Mouse (Mus musculus): ENCODE data around the gene Olfr105-ps. TPM values are rescaled to one million over a fixed set of nuclear protein-coding genes. Genes with fewer than 3 reads are reported as not detected.

Olfr105-ps gene
- not detected in 2 replicates for polyA plus RNA-seq (2015; fragmentation: Nextera tagmentation; extraction: Ambion mirVana)

DNA sequence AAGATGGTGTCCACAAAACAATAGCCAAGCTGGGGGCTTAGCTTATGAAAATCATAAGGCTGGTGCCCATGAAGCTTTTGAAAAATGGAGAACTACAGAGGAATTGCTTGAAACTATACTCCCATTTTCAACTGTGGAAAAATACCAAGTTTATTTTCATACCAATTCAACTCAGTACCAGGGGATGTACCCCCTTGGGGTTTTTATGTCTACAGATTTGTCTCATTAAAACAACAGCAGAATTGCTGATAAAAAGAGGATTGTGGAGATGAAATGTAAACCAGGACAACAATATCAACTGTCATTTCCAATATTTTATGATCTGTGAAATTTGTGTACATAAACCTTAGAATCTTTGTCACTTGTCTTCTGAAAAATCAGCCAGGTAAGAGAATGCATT lies at the start of gene Olfr105-ps:
TSS of gene Olfr105-ps (plus strand) at position 301 of the 400 bp plus-strand sequence.
- H3K36me3 ChIP-seq, result no peaks in the 10 kb centered on the region
- H3K27me3 ChIP-seq, result no peaks in the 10 kb centered on the region
- no peak within 1 kb of the TSS for H3K27ac ChIP-seq
- H3K4me2 ChIP-seq, result no peak within 1 kb of the TSS
- no peak within 1 kb of the TSS for H3K9ac ChIP-seq
- ATAC-seq (ENCODE audit: low FRiP score), result no peak
- no peak within 1 kb of the TSS for H3K4me3 ChIP-seq
- H3K4me1 ChIP-seq (replicated peaks), result no peaks in the 10 kb centered on the region
- no peaks in the 10 kb centered on the region for H3K9me3 ChIP-seq

DNA sequence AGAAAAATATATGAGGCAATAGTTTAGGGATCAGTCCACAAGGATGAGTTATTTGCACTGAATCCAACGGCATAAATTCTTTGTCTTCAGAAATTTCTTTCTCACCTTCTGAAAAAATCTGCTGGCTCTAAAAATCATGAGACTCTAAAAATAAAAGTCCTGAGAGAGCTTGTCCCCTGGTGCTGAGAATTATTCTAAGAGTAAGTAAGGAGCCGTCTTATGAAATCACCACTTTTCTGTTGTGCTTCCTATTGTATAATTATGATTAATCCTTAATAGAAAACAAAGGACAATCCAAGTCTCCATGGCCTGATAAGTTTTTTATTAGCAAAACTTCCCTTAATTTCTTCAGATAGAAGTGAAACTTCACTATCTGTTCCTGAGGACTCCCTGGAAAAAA lies 39.2 kb upstream of the Olfr105-ps start, which contains the start of gene Olfr103:
TSS of gene Olfr103 (minus strand) at position 101 of the 400 bp plus-strand sequence.
- H3K9me3 ChIP-seq, result no peaks in the 10 kb centered on the region
- no peak for ATAC-seq (ENCODE audit: low FRiP score)
- no peaks in the 10 kb centered on the region for H3K4me1 ChIP-seq (replicated peaks)
- no peaks in the 10 kb centered on the region for H3K36me3 ChIP-seq
- H3K4me2 ChIP-seq, result no peak within 1 kb of the TSS
- no peak within 1 kb of the TSS for H3K4me3 ChIP-seq
- H3K27me3 ChIP-seq, result no peaks in the 10 kb centered on the region
- 89% methylated on average over 2 of the region's 2 CpGs for WGBS
- H3K9ac ChIP-seq, result no peak within 1 kb of the TSS
- no peak within 1 kb of the TSS for H3K27ac ChIP-seq

DNA sequence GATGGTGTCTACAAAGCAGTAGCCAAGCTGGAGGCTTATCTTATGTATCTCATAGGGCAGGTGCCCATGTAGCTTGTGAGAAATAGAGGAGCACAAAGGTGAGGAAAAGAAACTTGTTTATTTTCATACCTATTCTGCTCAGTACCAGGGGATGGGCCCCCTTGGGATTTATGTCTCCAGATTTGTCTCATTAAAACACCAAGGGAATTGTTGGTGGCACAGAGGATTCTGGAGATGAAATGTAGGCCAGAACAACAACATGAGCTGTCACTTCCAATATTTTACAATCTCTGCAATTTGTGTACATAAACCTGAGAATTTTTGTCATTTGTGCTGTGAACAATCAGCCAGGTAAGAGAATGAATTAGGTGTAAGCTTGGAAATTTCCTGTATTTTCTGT lies 19.6 kb upstream of the Olfr105-ps start, which contains the start of gene Olfr104-ps:
TSS of gene Olfr104-ps (plus strand) at position 301 of the 400 bp plus-strand sequence.
- Histone ChIP-seq H3K27ac (no peak within 1 kb of the TSS), H3K9ac (no peak within 1 kb of the TSS), H3K4me1 (replicated peaks) (no peaks in the 10 kb centered on the region), H3K36me3 (no peaks in the 10 kb centered on the region), H3K4me3 (no peak within 1 kb of the TSS), H3K9me3 (no peaks in the 10 kb centered on the region), H3K4me2 (no peak within 1 kb of the TSS), H3K27me3 (no peaks in the 10 kb centered on the region)
- no peak for ATAC-seq (ENCODE audit: low FRiP score)

DNA sequence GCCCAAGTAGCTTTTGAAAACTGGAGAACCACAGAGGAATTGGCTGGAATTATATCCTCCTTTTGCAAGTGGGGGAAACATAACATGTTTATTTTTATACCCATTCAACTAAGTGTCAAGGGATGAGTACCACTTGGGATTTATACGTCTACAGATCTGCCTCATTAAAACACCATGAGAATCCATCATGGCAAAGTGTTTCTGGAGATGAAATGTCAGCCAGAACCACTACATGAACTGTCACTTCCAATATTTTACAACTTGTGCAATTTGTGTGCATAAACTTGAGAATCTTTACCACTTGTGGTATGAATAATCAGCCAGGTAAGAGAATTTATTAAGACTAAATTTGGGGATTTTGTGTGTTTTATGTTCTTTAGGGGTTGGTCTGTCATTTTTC lies 11.3 kb downstream of the Olfr105-ps start, which contains the start of gene Olfr106-ps:
TSS of gene Olfr106-ps (plus strand) at position 301 of the 400 bp plus-strand sequence.
- no peak within 1 kb of the TSS for H3K4me3 ChIP-seq
- no peak within 1 kb of the TSS for H3K4me2 ChIP-seq
- no peak within 1 kb of the TSS for H3K27ac ChIP-seq
- no peaks in the 10 kb centered on the region for H3K36me3 ChIP-seq
- ATAC-seq (ENCODE audit: low FRiP score), result no peak
- H3K9me3 ChIP-seq, result no peaks in the 10 kb centered on the region
- WGBS, result 79% methylated on average over 1 of the region's 1 CpGs
- H3K4me1 ChIP-seq (replicated peaks), result no peaks in the 10 kb centered on the region
- no peaks in the 10 kb centered on the region for H3K27me3 ChIP-seq
- H3K9ac ChIP-seq, result no peak within 1 kb of the TSS

- Histone ChIP-seq H3K36me3 (no peaks in the 10 kb centered on the region), H3K27me3 (no peaks in the 10 kb centered on the region), H3K27ac (no peak within 1 kb of the TSS), H3K4me2 (no peak within 1 kb of the TSS), H3K4me3 (no peak within 1 kb of the TSS), H3K4me1 (replicated peaks) (no peaks in the 10 kb centered on the region), H3K9me3 (no peaks in the 10 kb centered on the region), H3K9ac (no peak within 1 kb of the TSS)
- WGBS, result 83% methylated on average over 3 of the region's 3 CpGs
- no peak for ATAC-seq (ENCODE audit: low FRiP score)
Observed at GRCm38 (mm10) chr17:37398926-37399325, 20.1 kb downstream of the Olfr105-ps start, which contains the start of gene Olfr107. Olfr107 (plus strand) TSS chr17:37399226.

DNA sequence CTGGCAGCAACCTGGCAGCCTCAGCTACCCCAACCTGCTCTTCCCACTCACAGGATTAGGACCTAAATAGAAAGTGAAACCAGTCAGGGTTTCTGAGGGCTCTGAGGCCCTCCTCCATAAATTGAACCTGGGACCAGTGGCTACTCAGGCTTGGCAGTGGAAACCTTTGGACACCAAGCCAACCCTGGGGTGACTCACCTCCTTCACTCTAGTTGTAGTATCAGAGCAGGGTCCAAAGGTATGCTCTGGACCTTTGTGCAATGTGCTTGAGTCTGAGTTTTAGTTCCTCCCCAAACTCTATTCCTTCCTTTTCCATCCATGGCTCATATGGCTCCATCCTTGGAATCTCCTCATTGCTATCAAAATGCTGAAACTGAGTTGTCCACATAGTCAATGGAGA lies 34.5 kb downstream of the Olfr105-ps start:
- Histone ChIP-seq H3K36me3 (no peaks in the 10 kb centered on the region), H3K9ac (no peak overlapping the region), H3K4me1 (replicated peaks) (no peaks in the 10 kb centered on the region), H3K4me3 (no peak overlapping the region), H3K27me3 (no peaks in the 10 kb centered on the region), H3K9me3 (no peaks in the 10 kb centered on the region), H3K4me2 (no peak overlapping the region), H3K27ac (no peak overlapping the region)
- ATAC-seq (ENCODE audit: low FRiP score), result no peak

Other genes starting within 250 kb of the Olfr105-ps start
- not detected in 2 replicates for gene Olfr93, start 217.5 kb upstream of the Olfr105-ps start, polyA plus RNA-seq (2015; fragmentation: Nextera tagmentation; extraction: Ambion mirVana)
- gene Ubd, start 185.1 kb upstream of the Olfr105-ps start, polyA plus RNA-seq (2015; fragmentation: Nextera tagmentation; extraction: Ambion mirVana), result not detected in 2 replicates
- gene Olfr94, start 178.0 kb upstream of the Olfr105-ps start, polyA plus RNA-seq (2015; fragmentation: Nextera tagmentation; extraction: Ambion mirVana), result not detected in 2 replicates
- gene Olfr95, start 165.9 kb upstream of the Olfr105-ps start, polyA plus RNA-seq (2015; fragmentation: Nextera tagmentation; extraction: Ambion mirVana), result not detected in 2 replicates
- gene Olfr96, start 158.9 kb upstream of the Olfr105-ps start, polyA plus RNA-seq (2015; fragmentation: Nextera tagmentation; extraction: Ambion mirVana), result not detected in 2 replicates
- gene Olfr97, start 141.7 kb upstream of the Olfr105-ps start, polyA plus RNA-seq (2015; fragmentation: Nextera tagmentation; extraction: Ambion mirVana), result not detected in 2 replicates
- gene Olfr98, start 115.3 kb upstream of the Olfr105-ps start, polyA plus RNA-seq (2015; fragmentation: Nextera tagmentation; extraction: Ambion mirVana), result not detected in 2 replicates
- gene H2-M3, start 108.8 kb upstream of the Olfr105-ps start, polyA plus RNA-seq (2015; fragmentation: Nextera tagmentation; extraction: Ambion mirVana), result 1.1 TPM in 2 replicates
- gene Olfr99, start 95.6 kb upstream of the Olfr105-ps start, polyA plus RNA-seq (2015; fragmentation: Nextera tagmentation; extraction: Ambion mirVana), result 0.14 TPM in 1 of 2 replicates, not detected in the other
- gene Olfr101, start 74.7 kb upstream of the Olfr105-ps start, polyA plus RNA-seq (2015; fragmentation: Nextera tagmentation; extraction: Ambion mirVana), result not detected in 2 replicates
- not detected in 2 replicates for gene Olfr102, start 62.0 kb upstream of the Olfr105-ps start, polyA plus RNA-seq (2015; fragmentation: Nextera tagmentation; extraction: Ambion mirVana)
- not detected in 2 replicates for gene Olfr103, start 39.3 kb upstream of the Olfr105-ps start, polyA plus RNA-seq (2015; fragmentation: Nextera tagmentation; extraction: Ambion mirVana)
- not detected in 2 replicates for gene Olfr104-ps, start 19.5 kb upstream of the Olfr105-ps start, polyA plus RNA-seq (2015; fragmentation: Nextera tagmentation; extraction: Ambion mirVana)
- gene Olfr106-ps, start 11.4 kb downstream of the Olfr105-ps start, polyA plus RNA-seq (2015; fragmentation: Nextera tagmentation; extraction: Ambion mirVana), result not detected in 2 replicates
- gene Olfr107, start 20.2 kb downstream of the Olfr105-ps start, polyA plus RNA-seq (2015; fragmentation: Nextera tagmentation; extraction: Ambion mirVana), result not detected in 2 replicates
- not detected in 2 replicates for gene Olfr108, start 66.4 kb downstream of the Olfr105-ps start, polyA plus RNA-seq (2015; fragmentation: Nextera tagmentation; extraction: Ambion mirVana)
- not detected in 2 replicates for gene Olfr109, start 79.9 kb downstream of the Olfr105-ps start, polyA plus RNA-seq (2015; fragmentation: Nextera tagmentation; extraction: Ambion mirVana)
- not detected in 2 replicates for gene H2-M2, start 104.5 kb downstream of the Olfr105-ps start, polyA plus RNA-seq (2015; fragmentation: Nextera tagmentation; extraction: Ambion mirVana)
- gene Olfr110, start 113.4 kb downstream of the Olfr105-ps start, polyA plus RNA-seq (2015; fragmentation: Nextera tagmentation; extraction: Ambion mirVana), result not detected in 2 replicates
- not detected in 2 replicates for gene Olfr111, start 129.0 kb downstream of the Olfr105-ps start, polyA plus RNA-seq (2015; fragmentation: Nextera tagmentation; extraction: Ambion mirVana)
- gene Olfr112, start 190.4 kb downstream of the Olfr105-ps start, polyA plus RNA-seq (2015; fragmentation: Nextera tagmentation; extraction: Ambion mirVana), result not detected in 2 replicates
- gene Olfr113, start 198.6 kb downstream of the Olfr105-ps start, polyA plus RNA-seq (2015; fragmentation: Nextera tagmentation; extraction: Ambion mirVana), result not detected in 2 replicates
- gene Olfr114, start 213.7 kb downstream of the Olfr105-ps start, polyA plus RNA-seq (2015; fragmentation: Nextera tagmentation; extraction: Ambion mirVana), result not detected in 2 replicates
- gene Olfr115, start 248.1 kb downstream of the Olfr105-ps start, polyA plus RNA-seq (2015; fragmentation: Nextera tagmentation; extraction: Ambion mirVana), result not detected in 2 replicates
- gene Olfr116, start 248.2 kb downstream of the Olfr105-ps start, polyA plus RNA-seq (2015; fragmentation: Nextera tagmentation; extraction: Ambion mirVana), result not detected in 2 replicates

Data from hindbrain, embryonic 13.5 days (tissue).